In genomic region chr2:34987595-34987994, GRCm38 (mm10) we compare ENCODE assay signal across 14 mouse cellular contexts. TPM values are rescaled to one million over a fixed set of nuclear protein-coding genes. Genes with fewer than 3 reads are reported as not detected.
"Had no signal": no experiment of that assay in that cellular context is flagged by ENCODE, and none has a peak within 500 bp of the region (broad histone marks: within the 10 kb centered on the region; RNA-seq: fewer than 3 reads in every experiment).

No protein-coding gene starts in this region.

- ATAC-seq: midbrain, embryonic 13.5 days; midbrain, embryonic 15.5 days had no signal

- DNase-seq: lung, embryonic 14.5 days; lung, postnatal 10 days; lung, postnatal 4 days; retina, postnatal 1 day; right cerebral cortex, adult 18-20 months; right cerebral cortex, postnatal 25 days; right cerebral cortex, postnatal 4 days; spleen, adult 18-20 months; thymus, adult 18-20 months; thymus, postnatal 14 days; thymus, postnatal 36 days had no signal

RNA-seq across cellular contexts. Expression of gene Traf1, which starts 26.0 kb away (rescaled TPM):
- polyA plus RNA-seq: neural tube, embryonic 11.5 days had no signal
